Mouse (Mus musculus) ES-E14 (cell line): ENCODE data around the gene Srebf1.

ENCODE experiments used
- CHD2 ChIP-seq: IDR thresholded peaks from 2 replicates; pipeline ENCODE4 v1.6.1; 2014; ENCODE audit warnings: mild to moderate bottlenecking, low read depth, low read length, inconsistent platforms
- HCFC1 ChIP-seq: IDR thresholded peaks from 2 replicates; pipeline ENCODE4 v1.6.1; 2012; ENCODE audit warnings: low read length, inconsistent platforms, borderline replicate concordance; ENCODE audit not compliant: insufficient read depth
- ZC3H11A ChIP-seq: IDR thresholded peaks from 2 replicates; pipeline ENCODE4 v1.6.1; 2012; ENCODE audit warnings: low read depth, mild to moderate bottlenecking, inconsistent platforms, low read length, borderline replicate concordance
- ZNF384 ChIP-seq: IDR thresholded peaks from 2 replicates; pipeline ENCODE4 v1.6.1; 2012; ENCODE audit warnings: low read depth, low read length, inconsistent platforms

DNA sequence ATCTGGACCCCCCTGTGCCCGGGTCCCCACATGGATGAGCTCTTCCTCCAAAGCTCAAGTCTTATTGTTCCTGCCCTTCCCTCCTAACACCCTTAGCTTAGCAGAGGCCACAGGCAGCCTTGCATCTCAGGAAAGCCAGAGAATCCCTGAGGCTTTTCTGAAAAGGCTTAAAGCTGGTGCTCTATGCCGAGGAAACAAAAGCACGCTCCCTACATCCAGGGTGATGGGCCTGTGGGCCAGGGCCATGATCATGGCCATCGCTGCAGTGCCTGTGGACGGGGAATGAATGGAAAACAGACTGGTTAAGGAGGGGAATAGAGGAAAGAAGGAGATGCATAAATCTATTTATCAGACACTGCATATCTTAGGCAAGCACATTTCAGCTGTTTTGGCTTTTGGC, 66.7 kb downstream of the Srebf1 start:
- TF ChIP-seq CHD2 (no peak), HCFC1 (no peak), ZC3H11A (no peak), ZNF384 (no peak)
